Mouse (Mus musculus) left cerebral cortex, adult 18-20 months (tissue): ENCODE data around the gene Scrt2. TPM values are rescaled to one million over a fixed set of nuclear protein-coding genes. Genes with fewer than 3 reads are reported as not detected.

Experiments
- DNase-seq, 2 experiments: peaks; one replicate each; pipeline ENCODE4 v3.0.0; 2021 to 2022; ENCODE audit warnings: low spot score in 2 of 2, mixed read lengths in 1 of 2
- total RNA-seq, 2 experiments: library from RNA; stranded (reverse); gene quantifications; 2 replicates each; pipeline ENCODE4 v1.2.3; 2021

Scrt2 gene
- total RNA-seq, 2 experiments from 2014 or later: 20.5 to 20.7 TPM

GRCm38 (mm10) chr2:152081641-152082448 lies 516 bp downstream of the Scrt2 start:
- DNase-seq: peak; percentile 50 to 75

DNA sequence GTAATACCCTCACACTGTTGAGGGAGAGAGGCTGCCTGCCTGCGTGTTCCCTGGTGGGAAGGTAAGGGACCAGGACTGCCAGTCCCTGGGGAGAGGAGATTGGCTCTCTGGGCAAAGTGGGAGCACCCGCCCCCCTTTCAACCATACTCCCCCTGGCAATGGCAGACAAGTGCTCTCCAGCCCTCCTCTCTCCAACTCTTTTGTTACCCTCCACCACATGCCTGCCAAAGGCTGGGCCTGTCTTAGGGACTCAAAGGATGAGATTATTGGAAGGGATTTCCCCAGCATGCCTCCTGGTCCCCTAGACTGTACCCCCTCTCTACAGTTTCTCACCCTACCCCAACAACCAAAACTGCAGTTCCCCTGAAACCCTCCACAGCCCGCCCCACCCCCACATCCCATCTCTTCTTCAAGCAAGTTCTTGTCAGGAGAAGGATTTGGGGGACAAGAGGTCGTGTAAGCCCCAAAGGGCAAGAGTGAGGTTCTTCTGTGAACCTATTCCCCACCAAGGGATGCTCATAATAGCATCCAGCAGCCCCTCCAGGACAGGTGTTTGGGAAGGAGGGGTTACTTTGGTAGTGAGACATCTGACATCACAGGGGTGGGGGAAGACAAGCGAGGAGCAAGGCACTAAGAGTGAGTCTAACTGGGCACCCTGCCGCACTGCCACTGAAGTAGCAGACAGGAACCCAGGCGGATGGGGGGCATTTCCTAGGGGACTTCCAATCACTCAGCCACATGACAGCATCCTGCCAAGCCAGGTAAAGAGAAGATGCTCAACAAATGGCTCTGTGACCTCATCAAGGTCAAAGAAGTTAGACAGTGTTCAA lies 1.3 kb downstream of the Scrt2 start:
- no peak for DNase-seq

DNA sequence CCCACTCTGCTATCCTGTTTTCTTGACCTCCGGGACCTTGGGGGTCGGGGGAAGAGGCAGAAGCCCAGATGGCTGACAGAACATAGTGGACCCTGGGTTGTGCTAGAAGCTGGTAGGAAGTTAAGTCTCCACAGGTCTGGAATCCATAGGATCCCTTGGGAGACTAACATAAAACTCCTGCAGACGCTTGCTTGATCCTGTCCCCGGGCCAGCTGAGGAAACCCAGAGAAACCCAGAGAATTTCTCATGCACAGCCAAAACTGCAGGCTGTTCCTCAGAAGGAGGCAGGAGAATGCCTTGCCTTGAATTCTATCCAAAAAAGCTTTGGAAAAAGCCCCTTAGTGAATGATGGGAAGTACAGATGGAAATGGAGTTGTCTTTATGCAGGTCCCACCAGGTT lies 2.1 kb downstream of the Scrt2 start:
- no peak for DNase-seq

- no peak for DNase-seq
Observed at GRCm38 (mm10) chr2:152084298-152084697, 3.0 kb downstream of the Scrt2 start.

DNA sequence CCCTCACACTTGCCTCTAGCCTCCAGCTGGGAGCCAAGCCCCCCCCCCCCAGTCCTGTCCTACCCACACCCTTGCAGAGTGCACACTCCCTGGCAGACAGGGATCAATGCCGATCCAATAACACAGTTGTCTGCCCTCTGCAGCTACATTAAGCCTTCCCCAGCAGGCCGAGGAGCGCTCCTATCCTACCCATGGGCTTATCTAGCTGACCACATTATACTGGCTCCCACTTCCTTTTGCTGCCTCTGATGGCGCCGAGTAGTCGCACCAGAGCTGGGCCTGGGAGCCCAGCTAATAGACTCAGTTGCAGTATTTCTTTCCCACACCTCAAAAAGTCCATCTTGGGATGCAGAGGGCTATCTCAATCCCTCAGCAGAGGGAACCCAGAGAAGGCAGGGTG lies 4.1 kb downstream of the Scrt2 start:
- no peak for DNase-seq

DNA sequence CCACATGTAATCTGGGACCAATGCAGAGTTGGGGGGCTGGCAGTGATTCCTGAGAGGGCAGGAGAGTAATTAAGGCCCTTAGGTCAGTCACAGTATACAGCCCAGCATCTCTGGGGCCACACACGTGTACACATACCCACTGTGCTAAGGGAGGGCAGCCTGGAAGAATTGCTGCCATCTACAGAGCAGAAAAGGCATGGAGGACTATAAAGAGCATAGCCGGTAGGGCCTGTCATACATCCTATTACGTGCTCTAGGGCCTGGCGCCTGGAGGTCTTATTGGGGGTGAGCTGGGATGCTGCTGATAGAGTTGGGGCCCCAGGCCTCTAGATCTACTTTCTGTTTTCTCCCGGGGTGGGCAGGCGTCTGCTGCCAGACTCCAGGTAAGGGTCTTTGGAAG lies 5.1 kb downstream of the Scrt2 start:
- peak in 1 of 2 experiments; percentile 10 for DNase-seq

GRCm38 (mm10) chr2:152087111-152087510 lies 5.8 kb downstream of the Scrt2 start:
- peak; percentile 39 to 61 for DNase-seq

DNA sequence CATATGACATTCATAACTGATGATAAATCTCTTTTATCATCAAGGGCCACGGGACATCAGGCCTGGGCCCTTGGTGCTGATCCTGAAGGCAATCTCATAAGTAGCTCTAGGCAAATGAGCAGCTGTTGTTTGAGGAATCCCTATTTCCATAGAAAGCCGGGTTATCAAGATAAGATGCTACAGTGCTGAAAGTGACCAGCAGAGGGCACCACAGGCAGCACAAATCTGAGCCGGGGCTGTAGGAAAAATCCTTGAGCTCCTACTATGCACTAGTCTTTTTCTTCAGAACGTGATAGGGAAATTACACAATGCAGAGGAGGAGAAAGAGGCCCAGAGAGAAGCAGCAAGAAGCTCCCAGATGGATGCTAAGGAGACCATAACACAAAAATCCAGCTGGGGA lies 7.7 kb downstream of the Scrt2 start:
- peak; percentile 72 to 81 for DNase-seq

GRCm38 (mm10) chr2:152089581-152089980 lies 8.3 kb downstream of the Scrt2 start:
- no peak for DNase-seq

DNA sequence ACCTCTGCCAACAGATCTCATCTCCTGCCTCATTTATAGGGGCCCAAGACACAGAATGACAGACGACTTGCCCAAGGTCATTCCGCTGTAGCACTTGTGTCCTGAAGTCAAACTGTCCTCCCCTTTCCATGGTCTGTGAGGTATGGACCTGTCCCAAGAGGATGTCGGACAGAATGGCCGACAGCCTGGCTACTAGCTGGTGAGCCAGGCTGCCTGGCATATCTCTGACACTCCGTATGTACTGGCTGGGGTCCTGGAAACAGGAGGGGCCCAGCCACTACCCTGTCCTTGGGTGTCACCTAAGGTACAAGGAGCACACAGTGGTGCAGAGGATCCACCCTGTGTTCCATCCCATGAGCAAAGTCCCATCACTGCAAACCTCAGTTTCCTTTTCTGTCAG lies 9.2 kb downstream of the Scrt2 start:
- no peak for DNase-seq

DNA sequence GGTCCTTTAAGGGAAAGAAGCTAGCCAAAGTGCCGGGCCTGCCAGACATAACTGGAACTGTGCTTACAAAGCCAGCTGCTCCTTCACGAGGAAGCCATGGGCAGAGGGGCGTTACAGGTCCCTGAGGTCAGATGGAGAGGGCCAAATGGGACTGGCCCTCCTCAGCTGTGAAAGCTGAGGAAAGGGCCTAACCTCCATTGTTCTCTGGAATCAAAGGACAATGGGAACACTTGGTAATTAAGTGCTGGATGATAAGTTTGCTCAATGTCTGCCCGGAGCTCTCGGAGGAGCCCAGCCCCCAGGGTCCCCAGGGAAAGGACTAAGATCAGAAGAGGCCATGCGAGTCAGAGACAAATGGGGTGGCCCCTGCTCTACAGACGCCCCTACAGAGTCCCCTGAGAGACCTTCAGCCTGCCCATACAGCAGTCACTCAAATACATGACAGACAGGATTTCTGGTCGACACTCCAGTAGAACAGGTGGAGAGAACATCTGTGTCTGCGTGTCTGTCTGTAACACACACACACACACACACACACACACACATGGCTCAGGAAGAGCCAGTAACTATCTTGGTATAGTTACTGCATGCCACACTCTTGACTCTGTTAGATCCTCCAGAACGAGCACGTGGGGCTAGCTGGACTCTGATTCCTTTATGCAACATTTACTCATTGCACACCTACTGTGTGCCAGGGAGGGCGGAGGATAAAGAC lies 10.2 kb downstream of the Scrt2 start:
- no peak for DNase-seq

DNA sequence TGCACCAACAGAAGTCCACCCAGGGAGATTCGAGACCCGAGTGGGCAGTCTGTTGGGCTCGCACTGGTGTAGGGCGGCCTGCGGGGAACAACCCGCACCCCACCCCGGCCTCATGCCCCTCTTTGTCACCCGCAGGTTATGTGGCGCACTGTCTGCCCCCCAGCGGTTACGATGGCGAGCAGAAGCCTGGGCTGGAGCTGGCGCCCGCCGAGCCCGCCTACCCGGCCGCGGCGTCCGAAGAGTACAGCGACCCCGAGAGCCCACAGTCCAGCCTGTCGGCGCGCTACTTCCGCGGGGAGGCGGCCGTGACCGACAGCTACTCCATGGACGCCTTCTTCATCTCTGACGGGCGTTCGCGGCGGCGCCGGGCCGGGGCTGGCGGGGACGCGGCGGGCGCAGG lies 11.6 kb downstream of the Scrt2 start:
- no peak for DNase-seq

DNA sequence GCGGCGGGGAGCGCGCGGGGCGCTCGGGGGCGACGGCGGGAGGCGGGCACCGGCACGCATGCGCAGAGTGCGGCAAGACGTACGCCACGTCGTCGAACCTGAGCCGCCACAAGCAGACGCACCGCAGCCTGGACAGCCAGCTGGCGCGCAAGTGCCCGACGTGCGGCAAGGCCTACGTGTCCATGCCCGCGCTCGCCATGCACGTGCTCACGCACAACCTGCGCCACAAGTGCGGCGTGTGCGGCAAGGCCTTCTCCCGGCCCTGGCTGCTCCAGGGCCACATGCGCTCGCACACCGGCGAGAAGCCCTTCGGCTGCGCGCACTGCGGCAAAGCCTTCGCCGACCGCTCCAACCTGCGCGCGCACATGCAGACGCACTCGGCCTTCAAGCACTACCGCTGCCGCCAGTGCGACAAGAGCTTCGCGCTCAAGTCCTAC lies 12.0 kb downstream of the Scrt2 start:
- peak in 1 of 2 experiments; percentile 38 for DNase-seq

- no peak for DNase-seq
Observed at GRCm38 (mm10) chr2:152094856-152095545, 13.7 kb downstream of the Scrt2 start.

GRCm38 (mm10) chr2:152096922-152097321 lies 15.6 kb downstream of the Scrt2 start:
- DNase-seq: no peak

GRCm38 (mm10) chr2:152097916-152098315 lies 16.6 kb downstream of the Scrt2 start:
- no peak for DNase-seq

DNA sequence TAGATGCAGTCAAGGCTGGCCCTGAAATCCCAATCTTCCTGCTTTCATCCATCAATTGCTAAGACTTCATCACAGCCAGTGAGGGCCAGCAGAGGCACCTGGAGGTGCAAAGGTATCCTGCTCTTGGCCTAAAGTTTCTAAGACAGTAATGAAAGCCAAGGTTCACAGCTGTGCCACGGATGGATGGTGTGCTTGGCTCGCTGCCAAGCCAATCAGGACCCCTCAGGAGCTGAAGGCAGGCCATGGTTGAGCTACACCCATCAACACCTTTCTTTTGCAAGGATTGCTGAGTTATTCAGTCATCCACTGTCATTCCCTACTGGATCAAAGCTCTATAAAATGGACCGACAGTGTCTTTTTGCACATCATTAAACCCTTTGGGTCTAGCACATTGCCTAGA lies 18.2 kb downstream of the Scrt2 start:
- no peak for DNase-seq

GRCm38 (mm10) chr2:152101761-152102160 lies 20.4 kb downstream of the Scrt2 start:
- peak; percentile 54 to 76 for DNase-seq

- peak in 1 of 2 experiments; percentile 22 for DNase-seq
Observed at GRCm38 (mm10) chr2:152102369-152102768, 21.0 kb downstream of the Scrt2 start.

GRCm38 (mm10) chr2:152104711-152105317 lies 23.5 kb downstream of the Scrt2 start:
- no peak for DNase-seq
